Mouse (Mus musculus): ENCODE results near the gene Dcbld1. TPM values are rescaled to one million over a fixed set of nuclear protein-coding genes. Genes with fewer than 3 reads are reported as not detected.
"Not testable (repeated sequence)": the region's sequence is repeated elsewhere in the genome, so short reads cannot be mapped to it uniquely, and the experiment has no call there.

The Dcbld1 gene
- polyA plus RNA-seq, 1 experiment from 2014 or later = 21.9 TPM

- Histone ChIP-seq H3K9me3 (ENCODE audit: control insufficient read depth, low read length) (no peaks in the 10 kb centered on the region), H3K4me3 (ENCODE audit: low read depth, low read length) (no peak overlapping the region), H3K4me1 (ENCODE audit: control insufficient read depth, insufficient read depth, low read length) (no peaks in the 10 kb centered on the region), H3K9ac (ENCODE audit: low read length) (no peak overlapping the region), H3K36me3 (ENCODE audit: control insufficient read depth, insufficient read depth, low read length) (no peaks in the 10 kb centered on the region), H3K4me2 (ENCODE audit: low read depth, severe bottlenecking) (no peak overlapping the region), H3K27me3 (ENCODE audit: control insufficient read depth, insufficient read depth, low read length) (no peaks in the 10 kb centered on the region), H3K27ac (replicated peaks; ENCODE audit: low read depth, low read length) (no peak overlapping the region)
- DNase-seq (ENCODE audit: low spot score) = no peak
- no peak for ATAC-seq (ENCODE audit: insufficient number of reproducible peaks, low FRiP score, low TSS enrichment, low read depth)
Observed at GRCm38 (mm10) chr10:52302271-52302670, 68.9 kb downstream of the Dcbld1 start.

GRCm38 (mm10) chr10:52304574-52304973 lies 71.2 kb downstream of the Dcbld1 start:
- DNase-seq (ENCODE audit: low spot score) = no peak
- no peak for ATAC-seq (ENCODE audit: insufficient number of reproducible peaks, low FRiP score, low TSS enrichment, low read depth)
- Histone ChIP-seq H3K27ac (replicated peaks; ENCODE audit: low read depth, low read length) (no peak overlapping the region), H3K4me1 (ENCODE audit: control insufficient read depth, insufficient read depth, low read length) (no peaks in the 10 kb centered on the region), H3K9me3 (ENCODE audit: control insufficient read depth, low read length) (no peaks in the 10 kb centered on the region), H3K4me2 (ENCODE audit: low read depth, severe bottlenecking) (no peak overlapping the region), H3K27me3 (ENCODE audit: control insufficient read depth, insufficient read depth, low read length) (no peaks in the 10 kb centered on the region), H3K4me3 (ENCODE audit: low read depth, low read length) (no peak overlapping the region), H3K36me3 (ENCODE audit: control insufficient read depth, insufficient read depth, low read length) (no peaks in the 10 kb centered on the region), H3K9ac (ENCODE audit: low read length) (no peak overlapping the region)
- WGBS = 84% methylated on average over 7 of the region's 7 CpGs

GRCm38 (mm10) chr10:52309196-52309595 lies 75.8 kb downstream of the Dcbld1 start:
- H3K27ac ChIP-seq (replicated peaks; ENCODE audit: low read depth, low read length) = no peak overlapping the region
- ATAC-seq (ENCODE audit: insufficient number of reproducible peaks, low FRiP score, low TSS enrichment, low read depth) (no peak), DNase-seq (ENCODE audit: low spot score) (no peak)
- 89% methylated on average over 8 of the region's 8 CpGs for WGBS
- no peak overlapping the region for H3K4me3 ChIP-seq (ENCODE audit: low read depth, low read length)
- H3K36me3 ChIP-seq (ENCODE audit: control insufficient read depth, insufficient read depth, low read length) = no peaks in the 10 kb centered on the region
- no peaks in the 10 kb centered on the region for H3K4me1 ChIP-seq (ENCODE audit: control insufficient read depth, insufficient read depth, low read length)
- H3K9ac ChIP-seq (ENCODE audit: low read length) = no peak overlapping the region
- H3K4me2 ChIP-seq (ENCODE audit: low read depth, severe bottlenecking) = no peak overlapping the region
- no peaks in the 10 kb centered on the region for H3K9me3 ChIP-seq (ENCODE audit: control insufficient read depth, low read length)
- no peaks in the 10 kb centered on the region for H3K27me3 ChIP-seq (ENCODE audit: control insufficient read depth, insufficient read depth, low read length)

- no peaks in the 10 kb centered on the region for H3K9me3 ChIP-seq (ENCODE audit: control insufficient read depth, low read length)
- WGBS = 95% methylated on average over 28 of the region's 28 CpGs
Observed at GRCm38 (mm10) chr10:52319506-52320286, 86.3 kb downstream of the Dcbld1 start.

DNA sequence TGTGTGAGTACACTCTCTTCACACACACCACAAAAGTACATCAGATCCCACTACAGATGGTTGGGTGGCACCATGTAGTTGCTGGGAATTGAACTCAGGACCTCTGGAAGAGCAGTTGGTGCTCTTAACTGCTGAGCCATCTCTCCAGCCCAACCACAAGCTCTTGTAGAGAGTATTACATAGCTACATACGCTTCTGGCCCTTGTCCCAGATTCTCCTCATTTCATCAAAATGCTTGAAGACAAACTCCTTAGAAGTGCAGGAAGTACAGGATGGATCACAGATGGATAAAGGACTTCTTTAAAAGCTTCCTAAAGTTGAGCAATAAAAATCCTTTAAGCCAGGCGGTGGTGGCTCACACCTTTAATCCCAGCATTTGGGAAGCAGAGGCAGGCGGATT lies 88.5 kb downstream of the Dcbld1 start:
- no peak for ATAC-seq (ENCODE audit: insufficient number of reproducible peaks, low FRiP score, low TSS enrichment, low read depth)
- Histone ChIP-seq H3K4me2 (ENCODE audit: low read depth, severe bottlenecking) (no peak overlapping the region), H3K4me3 (ENCODE audit: low read depth, low read length) (no peak overlapping the region), H3K4me1 (ENCODE audit: control insufficient read depth, insufficient read depth, low read length) (no peaks in the 10 kb centered on the region), H3K27me3 (ENCODE audit: control insufficient read depth, insufficient read depth, low read length) (no peaks in the 10 kb centered on the region), H3K36me3 (ENCODE audit: control insufficient read depth, insufficient read depth, low read length) (0 out of 2 replicates have a peak, but pooled peaks cover 2% of the 10 kb centered on the region), H3K27ac (replicated peaks; ENCODE audit: low read depth, low read length) (no peak overlapping the region), H3K9ac (ENCODE audit: low read length) (no peak overlapping the region), H3K9me3 (ENCODE audit: control insufficient read depth, low read length) (no peaks in the 10 kb centered on the region)
- DNase-seq (ENCODE audit: low spot score) = no peak
- 86% methylated on average over 3 of the region's 3 CpGs for WGBS

More at GRCm38 (mm10) chr10:52319506-52320286, 86.3 kb downstream of the Dcbld1 start:
- Histone ChIP-seq H3K4me3 (ENCODE audit: low read depth, low read length) (no peak overlapping the region), H3K9ac (ENCODE audit: low read length) (no peak overlapping the region), H3K27me3 (ENCODE audit: control insufficient read depth, insufficient read depth, low read length) (no peaks in the 10 kb centered on the region), H3K4me1 (ENCODE audit: control insufficient read depth, insufficient read depth, low read length) (no peaks in the 10 kb centered on the region), H3K27ac (replicated peaks; ENCODE audit: low read depth, low read length) (no peak overlapping the region), H3K36me3 (ENCODE audit: control insufficient read depth, insufficient read depth, low read length) (peaks cover 2% of the 10 kb centered on the region; the same call in 1 of the 2 replicates), H3K4me2 (ENCODE audit: low read depth, severe bottlenecking) (no peak overlapping the region)
- DNase-seq (ENCODE audit: low spot score) (no peak), ATAC-seq (ENCODE audit: insufficient number of reproducible peaks, low FRiP score, low TSS enrichment, low read depth) (no peak)

DNA sequence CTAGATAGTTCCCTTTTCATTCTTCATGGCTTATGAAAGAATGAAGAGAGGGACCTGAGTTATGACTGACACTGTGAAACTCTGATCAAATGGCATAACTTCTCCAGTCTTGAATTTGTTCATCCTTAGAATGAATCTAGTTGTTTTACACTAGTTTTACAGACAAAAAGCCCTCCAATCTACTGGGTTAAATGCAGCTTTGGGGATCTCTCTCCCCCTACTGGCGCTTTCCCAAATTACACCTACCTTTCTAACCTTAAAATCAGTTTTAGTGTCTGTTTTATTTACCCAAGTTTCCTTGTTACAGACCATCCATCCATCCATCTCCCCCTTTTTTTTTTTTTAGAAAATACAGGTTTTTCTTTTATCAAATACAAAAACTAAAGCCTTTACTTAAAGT lies 97.6 kb downstream of the Dcbld1 start:
- DNase-seq (ENCODE audit: low spot score) (peak; percentile 46), ATAC-seq (ENCODE audit: insufficient number of reproducible peaks, low FRiP score, low TSS enrichment, low read depth) (no peak)
- Histone ChIP-seq H3K9ac (ENCODE audit: low read length) (no peak overlapping the region), H3K4me1 (ENCODE audit: control insufficient read depth, insufficient read depth, low read length) (no peaks in the 10 kb centered on the region), H3K4me3 (ENCODE audit: low read depth, low read length) (no peak overlapping the region), H3K27ac (replicated peaks; ENCODE audit: low read depth, low read length) (no peak overlapping the region), H3K27me3 (ENCODE audit: control insufficient read depth, insufficient read depth, low read length) (no peaks in the 10 kb centered on the region), H3K36me3 (ENCODE audit: control insufficient read depth, insufficient read depth, low read length) (no peaks in the 10 kb centered on the region), H3K4me2 (ENCODE audit: low read depth, severe bottlenecking) (no peak overlapping the region), H3K9me3 (ENCODE audit: control insufficient read depth, low read length) (no peaks in the 10 kb centered on the region)
- WGBS = 0% methylated on average over 1 of the region's 1 CpGs

DNA sequence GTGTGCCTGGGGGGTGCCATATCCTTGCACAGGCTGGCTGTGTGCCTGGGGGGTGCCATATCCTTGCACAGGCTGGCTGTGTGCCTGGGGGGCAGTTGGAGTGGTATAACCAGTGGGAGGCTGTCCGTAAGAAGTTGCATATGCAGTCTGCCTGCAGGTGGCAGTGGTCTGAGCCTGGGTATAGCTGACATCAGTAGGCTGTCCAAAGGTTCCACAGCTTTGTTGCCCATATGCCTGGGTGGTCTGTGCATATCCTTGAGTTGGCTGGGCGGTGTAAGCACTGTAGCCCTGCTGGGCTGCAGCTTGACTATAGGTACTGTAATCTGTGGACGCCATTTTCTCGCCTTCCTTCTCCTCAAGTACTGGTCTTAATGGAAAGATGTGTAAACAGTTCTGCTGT lies 109.9 kb downstream of the Dcbld1 start:
- H3K9ac ChIP-seq (ENCODE audit: low read length); H3K36me3 ChIP-seq (ENCODE audit: control insufficient read depth, insufficient read depth, low read length); H3K4me3 ChIP-seq (ENCODE audit: low read depth, low read length); H3K4me1 ChIP-seq (ENCODE audit: control insufficient read depth, insufficient read depth, low read length); DNase-seq (ENCODE audit: low spot score); H3K27me3 ChIP-seq (ENCODE audit: control insufficient read depth, insufficient read depth, low read length); H3K27ac ChIP-seq (replicated peaks; ENCODE audit: low read depth, low read length); H3K4me2 ChIP-seq (ENCODE audit: low read depth, severe bottlenecking); H3K9me3 ChIP-seq (ENCODE audit: control insufficient read depth, low read length); ATAC-seq (ENCODE audit: insufficient number of reproducible peaks, low FRiP score, low TSS enrichment, low read depth): not testable (repeated sequence)
- WGBS = 94% methylated on average over 4 of the region's 4 CpGs

DNA sequence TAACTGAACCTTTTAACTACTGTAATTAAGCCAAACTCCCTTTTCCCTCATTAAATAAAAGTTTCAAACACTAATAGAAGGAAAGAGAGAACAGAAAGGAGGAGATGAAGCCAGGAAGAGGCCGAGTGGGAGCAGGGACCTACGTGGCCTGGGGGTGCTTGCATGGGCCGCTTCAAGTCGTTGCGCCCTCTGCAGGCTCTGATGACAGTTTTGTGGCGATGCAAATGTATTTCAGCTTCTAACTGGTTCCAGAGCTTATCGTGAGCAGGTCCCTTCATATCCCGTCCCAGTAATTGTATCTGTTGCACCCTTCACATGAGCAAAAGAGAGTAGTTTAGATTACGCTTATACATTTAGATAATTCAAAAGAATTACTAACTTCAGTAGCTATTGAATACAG lies 119.8 kb downstream of the Dcbld1 start:
- no peak for ATAC-seq (ENCODE audit: insufficient number of reproducible peaks, low FRiP score, low TSS enrichment, low read depth)

GRCm38 (mm10) chr10:52358467-52358866 lies 125.0 kb downstream of the Dcbld1 start, which contains the start of gene Gm26741:
TSS of gene Gm26741 (plus strand) at chr10:52358767.
- H3K9me3 ChIP-seq (ENCODE audit: control insufficient read depth, low read length) = no peaks in the 10 kb centered on the region
- no peak within 1 kb of the TSS for H3K27ac ChIP-seq (replicated peaks; ENCODE audit: low read depth, low read length)
- ATAC-seq (ENCODE audit: insufficient number of reproducible peaks, low FRiP score, low TSS enrichment, low read depth) (no peak), DNase-seq (ENCODE audit: low spot score) (no peak)
- H3K4me3 ChIP-seq (ENCODE audit: low read depth, low read length) = no peak within 1 kb of the TSS
- H3K27me3 ChIP-seq (ENCODE audit: control insufficient read depth, insufficient read depth, low read length) = no peaks in the 10 kb centered on the region
- H3K4me2 ChIP-seq (ENCODE audit: low read depth, severe bottlenecking) = no peak within 1 kb of the TSS
- H3K4me1 ChIP-seq (ENCODE audit: control insufficient read depth, insufficient read depth, low read length) = no peaks in the 10 kb centered on the region
- H3K36me3 ChIP-seq (ENCODE audit: control insufficient read depth, insufficient read depth, low read length) = no peaks in the 10 kb centered on the region
- 88% methylated on average over 2 of the region's 2 CpGs for WGBS
- no peak within 1 kb of the TSS for H3K9ac ChIP-seq (ENCODE audit: low read length)

More for the DNA sequence above, 119.8 kb downstream of the Dcbld1 start:
- H3K27me3 ChIP-seq (ENCODE audit: control insufficient read depth, insufficient read depth, low read length) = no peaks in the 10 kb centered on the region
- no peak overlapping the region for H3K27ac ChIP-seq (replicated peaks; ENCODE audit: low read depth, low read length)
- no peak for DNase-seq (ENCODE audit: low spot score)
- no peaks in the 10 kb centered on the region for H3K4me1 ChIP-seq (ENCODE audit: control insufficient read depth, insufficient read depth, low read length)
- H3K9ac ChIP-seq (ENCODE audit: low read length) = no peak overlapping the region
- H3K4me3 ChIP-seq (ENCODE audit: low read depth, low read length) = no peak overlapping the region
- WGBS = 78% methylated on average over 9 of the region's 9 CpGs
- H3K9me3 ChIP-seq (ENCODE audit: control insufficient read depth, low read length) = no peaks in the 10 kb centered on the region
- peaks cover 8% of the 10 kb centered on the region; the same call in 1 of the 2 replicates for H3K36me3 ChIP-seq (ENCODE audit: control insufficient read depth, insufficient read depth, low read length)
- H3K4me2 ChIP-seq (ENCODE audit: low read depth, severe bottlenecking) = no peak overlapping the region

All from limb, embryonic 11.5 days (tissue).